Mouse (Mus musculus) cerebellum, adult 2 months (tissue): ENCODE measurements around the gene Ermard.
"Not testable (repeated sequence)": the region's sequence is repeated elsewhere in the genome, so short reads cannot be mapped to it uniquely, and the experiment has no call there.

ENCODE experiments used
- CTCF ChIP-seq: fragments of 200-500 bp; IDR thresholded peaks from 2 replicates; pipeline ENCODE4 v1.5.1; 2011; ENCODE audit warnings: low read depth, mild to moderate bottlenecking, control low read depth, low read length, moderate library complexity, borderline replicate concordance; ENCODE audit not compliant: insufficient read depth
- POLR2A ChIP-seq: fragments of 200-500 bp; IDR thresholded peaks from 2 replicates; pipeline ENCODE4 v1.6.1; 2011; ENCODE audit warnings: low read length, control low read depth, borderline replicate concordance; ENCODE audit not compliant: insufficient read depth

- TF ChIP-seq CTCF, POLR2A: not testable (repeated sequence)
These were observed 12.3 kb downstream of the Ermard start for GRCm38 (mm10) chr17:15053183-15053828.
